Mouse (Mus musculus): ENCODE data around the gene Traf4. TPM values are rescaled to one million over a fixed set of nuclear protein-coding genes. Genes with fewer than 3 reads are reported as not detected.

The Traf4 gene
- polyA plus RNA-seq, 1 experiment from 2014 or later: 79.2 TPM

GRCm38 (mm10) chr11:78125691-78126090 lies 39.7 kb downstream of the Traf4 start:
- Histone ChIP-seq H3K9me3 (replicated peaks; ENCODE audit: control insufficient read depth, low read length) (no peaks in the 10 kb centered on the region), H3K9ac (ENCODE audit: low read length) (no peak overlapping the region), H3K27me3 (replicated peaks; ENCODE audit: control insufficient read depth, insufficient read depth, low read length) (no peaks in the 10 kb centered on the region), H3K4me2 (ENCODE audit: low read length) (no peak overlapping the region), H3K4me3 (ENCODE audit: low read depth, low read length) (no peak overlapping the region), H3K27ac (ENCODE audit: low read depth, low read length) (no peak overlapping the region), H3K4me1 (ENCODE audit: control insufficient read depth, insufficient read depth, low read length) (no peaks in the 10 kb centered on the region), H3K36me3 (ENCODE audit: control insufficient read depth, insufficient read depth, low read length) (no peaks in the 10 kb centered on the region)
- ATAC-seq: no peak
- 84% methylated on average over 6 of the region's 6 CpGs for WGBS
- peak; percentile 14 for DNase-seq (ENCODE audit: low spot score)

GRCm38 (mm10) chr11:78123782-78124181 lies 41.6 kb downstream of the Traf4 start:
- no peak overlapping the region for H3K9ac ChIP-seq (ENCODE audit: low read length)
- no peak overlapping the region for H3K4me2 ChIP-seq (ENCODE audit: low read length)
- H3K9me3 ChIP-seq (replicated peaks; ENCODE audit: control insufficient read depth, low read length): no peaks in the 10 kb centered on the region
- H3K4me1 ChIP-seq (ENCODE audit: control insufficient read depth, insufficient read depth, low read length): no peaks in the 10 kb centered on the region
- H3K36me3 ChIP-seq (ENCODE audit: control insufficient read depth, insufficient read depth, low read length): no peaks in the 10 kb centered on the region
- no peak overlapping the region for H3K4me3 ChIP-seq (ENCODE audit: low read depth, low read length)
- H3K27ac ChIP-seq (ENCODE audit: low read depth, low read length): no peak overlapping the region
- ATAC-seq (no peak), DNase-seq (ENCODE audit: low spot score) (no peak)
- H3K27me3 ChIP-seq (replicated peaks; ENCODE audit: control insufficient read depth, insufficient read depth, low read length): no peaks in the 10 kb centered on the region

GRCm38 (mm10) chr11:78122815-78123214 lies 42.6 kb downstream of the Traf4 start:
- Histone ChIP-seq H3K27me3 (replicated peaks; ENCODE audit: control insufficient read depth, insufficient read depth, low read length) (no peaks in the 10 kb centered on the region), H3K27ac (ENCODE audit: low read depth, low read length) (no peak overlapping the region), H3K4me1 (ENCODE audit: control insufficient read depth, insufficient read depth, low read length) (no peaks in the 10 kb centered on the region), H3K36me3 (ENCODE audit: control insufficient read depth, insufficient read depth, low read length) (no peaks in the 10 kb centered on the region), H3K9ac (ENCODE audit: low read length) (no peak overlapping the region), H3K9me3 (replicated peaks; ENCODE audit: control insufficient read depth, low read length) (no peaks in the 10 kb centered on the region), H3K4me2 (ENCODE audit: low read length) (no peak overlapping the region), H3K4me3 (ENCODE audit: low read depth, low read length) (no peak overlapping the region)
- DNase-seq (ENCODE audit: low spot score): no peak
- no peak for ATAC-seq
- 92% methylated on average over 4 of the region's 4 CpGs for WGBS

GRCm38 (mm10) chr11:78121176-78121575 lies 44.2 kb downstream of the Traf4 start:
- WGBS: 44% methylated on average over 5 of the region's 5 CpGs
- Histone ChIP-seq H3K4me3 (ENCODE audit: low read depth, low read length) (no peak overlapping the region), H3K9me3 (replicated peaks; ENCODE audit: control insufficient read depth, low read length) (no peaks in the 10 kb centered on the region), H3K36me3 (ENCODE audit: control insufficient read depth, insufficient read depth, low read length) (no peaks in the 10 kb centered on the region), H3K27ac (ENCODE audit: low read depth, low read length) (no peak overlapping the region), H3K4me1 (ENCODE audit: control insufficient read depth, insufficient read depth, low read length) (peaks cover 5% of the 10 kb centered on the region; the same call in 1 of the 2 replicates), H3K9ac (ENCODE audit: low read length) (no peak overlapping the region), H3K4me2 (ENCODE audit: low read length) (no peak overlapping the region), H3K27me3 (replicated peaks; ENCODE audit: control insufficient read depth, insufficient read depth, low read length) (no peaks in the 10 kb centered on the region)
- no peak for DNase-seq (ENCODE audit: low spot score)
- ATAC-seq: no peak

GRCm38 (mm10) chr11:78119898-78120297 lies 45.5 kb downstream of the Traf4 start:
- WGBS: 88% methylated on average over 8 of the region's 8 CpGs
- Histone ChIP-seq H3K4me1 (ENCODE audit: control insufficient read depth, insufficient read depth, low read length) (peaks cover 5% of the 10 kb centered on the region; the same call in 1 of the 2 replicates), H3K9ac (ENCODE audit: low read length) (no peak overlapping the region), H3K27me3 (replicated peaks; ENCODE audit: control insufficient read depth, insufficient read depth, low read length) (no peaks in the 10 kb centered on the region), H3K4me2 (ENCODE audit: low read length) (no peak overlapping the region), H3K4me3 (ENCODE audit: low read depth, low read length) (no peak overlapping the region), H3K27ac (ENCODE audit: low read depth, low read length) (no peak overlapping the region), H3K9me3 (replicated peaks; ENCODE audit: control insufficient read depth, low read length) (no peaks in the 10 kb centered on the region), H3K36me3 (ENCODE audit: control insufficient read depth, insufficient read depth, low read length) (no peaks in the 10 kb centered on the region)
- ATAC-seq: no peak
- DNase-seq (ENCODE audit: low spot score): no peak

GRCm38 (mm10) chr11:78118467-78118866 lies 46.9 kb downstream of the Traf4 start:
- DNase-seq (ENCODE audit: low spot score): no peak

GRCm38 (mm10) chr11:78116146-78116410 lies 49.3 kb downstream of the Traf4 start:
- H3K9me3 ChIP-seq (replicated peaks; ENCODE audit: control insufficient read depth, low read length): no peaks in the 10 kb centered on the region
- WGBS: 1% methylated on average over 5 of the region's 5 CpGs
- ATAC-seq (no peak), DNase-seq (ENCODE audit: low spot score) (no peak)
- peak overlapping the region; percentile 71 for H3K4me2 ChIP-seq (ENCODE audit: low read length)
- no peaks in the 10 kb centered on the region for H3K36me3 ChIP-seq (ENCODE audit: control insufficient read depth, insufficient read depth, low read length)
- H3K27ac ChIP-seq (ENCODE audit: low read depth, low read length): peak overlapping the region; percentile 93
- H3K4me1 ChIP-seq (ENCODE audit: control insufficient read depth, insufficient read depth, low read length): peaks cover 21% of the 10 kb centered on the region; the same call in 1 of the 2 replicates
- no peaks in the 10 kb centered on the region for H3K27me3 ChIP-seq (replicated peaks; ENCODE audit: control insufficient read depth, insufficient read depth, low read length)
- peak overlapping the region; percentile 76 for H3K4me3 ChIP-seq (ENCODE audit: low read depth, low read length)
- H3K9ac ChIP-seq (ENCODE audit: low read length): peak overlapping the region; percentile 82

More at GRCm38 (mm10) chr11:78118467-78118866, 46.9 kb downstream of the Traf4 start:
- ATAC-seq: no peak
- no peaks in the 10 kb centered on the region for H3K36me3 ChIP-seq (ENCODE audit: control insufficient read depth, insufficient read depth, low read length)
- no peak overlapping the region for H3K9ac ChIP-seq (ENCODE audit: low read length)
- no peaks in the 10 kb centered on the region for H3K27me3 ChIP-seq (replicated peaks; ENCODE audit: control insufficient read depth, insufficient read depth, low read length)
- H3K4me2 ChIP-seq (ENCODE audit: low read length): no peak overlapping the region
- peaks cover 18% of the 10 kb centered on the region; the same call in 1 of the 2 replicates for H3K4me1 ChIP-seq (ENCODE audit: control insufficient read depth, insufficient read depth, low read length)
- H3K27ac ChIP-seq (ENCODE audit: low read depth, low read length): no peak overlapping the region
- H3K9me3 ChIP-seq (replicated peaks; ENCODE audit: control insufficient read depth, low read length): no peaks in the 10 kb centered on the region
- H3K4me3 ChIP-seq (ENCODE audit: low read depth, low read length): no peak overlapping the region

GRCm38 (mm10) chr11:78115367-78116145 lies 49.8 kb downstream of the Traf4 start:
- Histone ChIP-seq H3K4me1 (ENCODE audit: control insufficient read depth, insufficient read depth, low read length) (peaks cover 21% of the 10 kb centered on the region; the same call in 1 of the 2 replicates), H3K4me2 (ENCODE audit: low read length) (peak overlapping the region; percentile 71), H3K27ac (ENCODE audit: low read depth, low read length) (peak overlapping the region; percentile 93), H3K36me3 (ENCODE audit: control insufficient read depth, insufficient read depth, low read length) (no peaks in the 10 kb centered on the region), H3K4me3 (ENCODE audit: low read depth, low read length) (peak overlapping the region; percentile 76), H3K9me3 (replicated peaks; ENCODE audit: control insufficient read depth, low read length) (no peaks in the 10 kb centered on the region), H3K27me3 (replicated peaks; ENCODE audit: control insufficient read depth, insufficient read depth, low read length) (no peaks in the 10 kb centered on the region), H3K9ac (ENCODE audit: low read length) (peak overlapping the region; percentile 82)
- ATAC-seq (peak; percentile 99), DNase-seq (ENCODE audit: low spot score) (peak; percentile 99)
- under 1% methylated on average over 36 of the region's 37 CpGs for WGBS

- no peak for ATAC-seq
- Histone ChIP-seq H3K27me3 (replicated peaks; ENCODE audit: control insufficient read depth, insufficient read depth, low read length) (no peaks in the 10 kb centered on the region), H3K4me2 (ENCODE audit: low read length) (peak overlapping the region; percentile 71), H3K9ac (ENCODE audit: low read length) (peak overlapping the region; percentile 82), H3K4me3 (ENCODE audit: low read depth, low read length) (peak overlapping the region; percentile 76), H3K36me3 (ENCODE audit: control insufficient read depth, insufficient read depth, low read length) (no peaks in the 10 kb centered on the region), H3K9me3 (replicated peaks; ENCODE audit: control insufficient read depth, low read length) (no peaks in the 10 kb centered on the region), H3K27ac (ENCODE audit: low read depth, low read length) (peak overlapping the region; percentile 93), H3K4me1 (ENCODE audit: control insufficient read depth, insufficient read depth, low read length) (peaks cover 21% of the 10 kb centered on the region; the same call in 1 of the 2 replicates)
- WGBS: 10% methylated on average over 19 of the region's 19 CpGs
- DNase-seq (ENCODE audit: low spot score): no peak
Observed at GRCm38 (mm10) chr11:78114676-78115366, 50.6 kb downstream of the Traf4 start.
